Mouse (Mus musculus): ENCODE measurements around the gene Ninj2.
"Not testable (repeated sequence)": the region's sequence is repeated elsewhere in the genome, so short reads cannot be mapped to it uniquely, and the experiment has no call there.

The Ninj2 gene

GRCm38 (mm10) chr6:120093100-120093499 lies at the start of gene Ninj2:
Gene Ninj2, plus strand, starts transcription at chr6:120093350.
- DNase-seq (ENCODE audit: low spot score in 2 of 2), result no peak

- DNase-seq (ENCODE audit: low spot score in 2 of 2), result no peak
Observed at GRCm38 (mm10) chr6:120045406-120045805, 47.7 kb upstream of the Ninj2 start.

- DNase-seq (ENCODE audit: low spot score in 2 of 2), result no peak
Observed at GRCm38 (mm10) chr6:120047705-120048292, 45.4 kb upstream of the Ninj2 start.

- no peak for DNase-seq (ENCODE audit: low spot score in 2 of 2)
Observed at GRCm38 (mm10) chr6:120054412-120054811, 38.7 kb upstream of the Ninj2 start.

GRCm38 (mm10) chr6:120055666-120056540 lies 37.2 kb upstream of the Ninj2 start:
- no peak for DNase-seq (ENCODE audit: low spot score in 2 of 2)

- no peak for DNase-seq (ENCODE audit: low spot score in 2 of 2)
Observed at GRCm38 (mm10) chr6:120062934-120063333, 30.2 kb upstream of the Ninj2 start.

- no peak for DNase-seq (ENCODE audit: low spot score in 2 of 2)
Observed at GRCm38 (mm10) chr6:120064627-120065026, 28.5 kb upstream of the Ninj2 start.

- DNase-seq (ENCODE audit: low spot score in 2 of 2), result no peak
Observed at GRCm38 (mm10) chr6:120065552-120066177, 27.5 kb upstream of the Ninj2 start.

GRCm38 (mm10) chr6:120069546-120069945 lies 23.6 kb upstream of the Ninj2 start:
- no peak for DNase-seq (ENCODE audit: low spot score in 2 of 2)

- no peak for DNase-seq (ENCODE audit: low spot score in 2 of 2)
Observed at GRCm38 (mm10) chr6:120072630-120073029, 20.5 kb upstream of the Ninj2 start.

GRCm38 (mm10) chr6:120076619-120077450 lies 16.3 kb upstream of the Ninj2 start:
- no peak for DNase-seq (ENCODE audit: low spot score in 2 of 2)

GRCm38 (mm10) chr6:120079547-120079946 lies 13.6 kb upstream of the Ninj2 start:
- DNase-seq (ENCODE audit: low spot score in 2 of 2), result no peak

- no peak for DNase-seq (ENCODE audit: low spot score in 2 of 2)
Observed at GRCm38 (mm10) chr6:120081516-120081915, 11.6 kb upstream of the Ninj2 start.

- DNase-seq (ENCODE audit: low spot score in 2 of 2), result no peak
Observed at GRCm38 (mm10) chr6:120082251-120082950, 10.7 kb upstream of the Ninj2 start.

GRCm38 (mm10) chr6:120082951-120083411 lies 10.2 kb upstream of the Ninj2 start:
- no peak for DNase-seq (ENCODE audit: low spot score in 2 of 2)

- DNase-seq (ENCODE audit: low spot score in 2 of 2), result no peak
Observed at GRCm38 (mm10) chr6:120083442-120083841, 9.7 kb upstream of the Ninj2 start.

- DNase-seq (ENCODE audit: low spot score in 2 of 2), result no peak
Observed at GRCm38 (mm10) chr6:120084983-120085382, 8.2 kb upstream of the Ninj2 start.

- no peak for DNase-seq (ENCODE audit: low spot score in 2 of 2)
Observed at GRCm38 (mm10) chr6:120085832-120086231, 7.3 kb upstream of the Ninj2 start.

GRCm38 (mm10) chr6:120087041-120087440 lies 6.1 kb upstream of the Ninj2 start:
- DNase-seq (ENCODE audit: low spot score in 2 of 2), result not testable (repeated sequence)

GRCm38 (mm10) chr6:120090712-120091248 lies 2.4 kb upstream of the Ninj2 start:
- no peak for DNase-seq (ENCODE audit: low spot score in 2 of 2)

GRCm38 (mm10) chr6:120091956-120092355 lies 1.2 kb upstream of the Ninj2 start:
- no peak for DNase-seq (ENCODE audit: low spot score in 2 of 2)
